Mouse (Mus musculus): Measurements from ENCODE around the gene Parvb. TPM values are rescaled to one million over a fixed set of nuclear protein-coding genes. Genes with fewer than 3 reads are reported as not detected.

Gene Parvb
- 2.5 TPM in 2 replicates for polyA plus RNA-seq (2015; fragmentation: Nextera tagmentation; extraction: Ambion mirVana)

DNA sequence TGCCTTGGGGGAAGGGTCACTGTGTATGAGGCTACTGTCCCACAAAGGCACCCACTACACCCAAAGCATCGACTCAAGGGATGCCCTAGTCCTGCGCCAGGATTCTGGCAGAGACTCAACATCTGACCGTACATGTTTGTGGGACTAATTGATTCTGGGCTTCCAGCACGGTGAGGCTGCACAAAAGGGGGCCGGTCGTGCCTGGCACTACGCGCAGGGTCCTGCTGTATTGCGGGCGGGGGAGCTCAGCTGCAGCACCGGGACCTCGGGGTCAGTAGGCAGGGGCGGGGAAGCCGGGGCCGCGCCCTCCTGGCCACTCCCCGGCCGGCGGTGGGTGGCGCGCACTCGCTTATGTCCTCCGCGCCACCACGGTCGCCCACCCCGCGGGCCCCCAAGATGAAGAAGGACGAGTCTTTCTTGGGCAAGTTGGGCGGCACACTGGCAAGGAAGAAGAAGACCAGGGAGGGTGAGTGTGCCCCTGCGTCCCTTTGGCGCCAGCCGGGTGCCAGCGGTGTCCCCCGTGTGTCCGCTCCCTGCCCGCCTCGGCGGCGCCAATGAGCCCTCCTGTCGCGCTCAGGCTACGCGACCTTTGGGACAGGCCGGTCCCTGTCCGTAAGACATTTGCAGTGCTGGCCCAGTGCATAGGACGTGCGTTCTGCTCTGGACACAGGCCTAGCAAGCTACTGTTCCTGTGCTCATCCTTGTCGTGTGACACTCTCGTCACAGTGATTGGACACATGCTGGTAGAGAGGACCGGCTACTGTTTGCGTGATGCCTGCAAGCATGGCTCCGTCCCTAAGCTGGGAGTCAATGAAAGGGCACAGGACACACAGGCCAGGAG, at the start of gene Parvb:
TSS of gene Parvb (plus strand) at position 323 of the 841 bp plus-strand sequence.
- Histone ChIP-seq H3K9me3 (ENCODE audit: control insufficient read depth, low read length) (no peaks in the 10 kb centered on the region; the same call in 1 of the 2 replicates), H3K9ac (ENCODE audit: low read depth, low read length) (peak within 1 kb of the TSS; percentile 68), H3K27ac (ENCODE audit: low read length) (peak within 1 kb of the TSS; percentile 62), H3K4me1 (ENCODE audit: control insufficient read depth, insufficient read depth, low read length) (peaks cover 15% of the 10 kb centered on the region), H3K4me2 (ENCODE audit: low read depth, low read length) (peak within 1 kb of the TSS; percentile 93), H3K27me3 (replicated peaks; ENCODE audit: control insufficient read depth, insufficient read depth, low read length) (0 out of 2 replicates have a peak, but pooled peaks cover 5% of the 10 kb centered on the region), H3K36me3 (ENCODE audit: control insufficient read depth, insufficient read depth, low read length) (no peaks in the 10 kb centered on the region), H3K4me3 (ENCODE audit: low read length) (peak within 1 kb of the TSS; percentile 56)
- 1% methylated on average over 52 of the region's 53 CpGs for WGBS
- ATAC-seq, result peak; percentile 66

DNA sequence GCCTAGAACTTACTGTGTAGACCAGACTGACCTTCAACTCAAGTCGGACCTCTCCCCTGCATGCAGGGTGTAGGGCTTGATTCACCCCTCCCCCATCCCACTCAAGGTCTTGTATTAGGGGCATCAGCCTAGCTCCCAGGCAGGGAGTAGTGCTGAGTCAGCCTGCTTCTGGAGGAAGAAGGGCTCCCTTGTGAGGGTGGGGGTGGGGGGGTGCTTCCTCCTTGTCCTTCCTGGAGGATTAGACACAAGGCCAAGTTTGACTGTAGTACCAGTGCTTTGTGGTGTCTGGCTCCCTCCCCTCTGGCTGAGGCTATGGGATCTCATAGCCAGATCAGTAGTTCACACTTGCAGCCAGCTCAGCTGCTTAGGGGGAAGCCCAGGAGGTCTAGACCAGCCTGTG, 47.9 kb upstream of the Parvb start:
- no peak overlapping the region for H3K4me3 ChIP-seq (ENCODE audit: low read length)
- no peaks in the 10 kb centered on the region for H3K9me3 ChIP-seq (ENCODE audit: control insufficient read depth, low read length)
- no peak overlapping the region for H3K9ac ChIP-seq (ENCODE audit: low read depth, low read length)
- no peak overlapping the region for H3K27ac ChIP-seq (ENCODE audit: low read length)
- 29% methylated on average over 1 of the region's 1 CpGs for WGBS
- no peak for ATAC-seq
- no peaks in the 10 kb centered on the region; the same call in 1 of the 2 replicates for H3K4me1 ChIP-seq (ENCODE audit: control insufficient read depth, insufficient read depth, low read length)
- no peak overlapping the region for H3K4me2 ChIP-seq (ENCODE audit: low read depth, low read length)
- H3K27me3 ChIP-seq (replicated peaks; ENCODE audit: control insufficient read depth, insufficient read depth, low read length), result no peaks in the 10 kb centered on the region
- no peaks in the 10 kb centered on the region for H3K36me3 ChIP-seq (ENCODE audit: control insufficient read depth, insufficient read depth, low read length)

- no peak overlapping the region for H3K4me3 ChIP-seq (ENCODE audit: low read length)
- 49% methylated on average over 4 of the region's 4 CpGs for WGBS
Measured at GRCm38 (mm10) chr15:84186196-84186595, 45.6 kb upstream of the Parvb start.

GRCm38 (mm10) chr15:84188887-84189530, 42.8 kb upstream of the Parvb start:
- Histone ChIP-seq H3K4me1 (ENCODE audit: control insufficient read depth, insufficient read depth, low read length) (peaks cover 11% of the 10 kb centered on the region; the same call in 1 of the 2 replicates), H3K27ac (ENCODE audit: low read length) (no peak overlapping the region), H3K4me3 (ENCODE audit: low read length) (no peak overlapping the region), H3K9me3 (ENCODE audit: control insufficient read depth, low read length) (no peaks in the 10 kb centered on the region), H3K27me3 (replicated peaks; ENCODE audit: control insufficient read depth, insufficient read depth, low read length) (no peaks in the 10 kb centered on the region), H3K36me3 (ENCODE audit: control insufficient read depth, insufficient read depth, low read length) (no peaks in the 10 kb centered on the region), H3K4me2 (ENCODE audit: low read depth, low read length) (no peak overlapping the region), H3K9ac (ENCODE audit: low read depth, low read length) (no peak overlapping the region)
- 47% methylated on average over 2 of the region's 2 CpGs for WGBS
- no peak for ATAC-seq

More at GRCm38 (mm10) chr15:84186196-84186595, 45.6 kb upstream of the Parvb start:
- no peaks in the 10 kb centered on the region; the same call in 1 of the 2 replicates for H3K4me1 ChIP-seq (ENCODE audit: control insufficient read depth, insufficient read depth, low read length)
- no peaks in the 10 kb centered on the region for H3K9me3 ChIP-seq (ENCODE audit: control insufficient read depth, low read length)
- H3K4me2 ChIP-seq (ENCODE audit: low read depth, low read length), result no peak overlapping the region
- no peak overlapping the region for H3K9ac ChIP-seq (ENCODE audit: low read depth, low read length)
- no peaks in the 10 kb centered on the region for H3K27me3 ChIP-seq (replicated peaks; ENCODE audit: control insufficient read depth, insufficient read depth, low read length)
- H3K27ac ChIP-seq (ENCODE audit: low read length), result no peak overlapping the region
- no peaks in the 10 kb centered on the region for H3K36me3 ChIP-seq (ENCODE audit: control insufficient read depth, insufficient read depth, low read length)
- no peak for ATAC-seq

GRCm38 (mm10) chr15:84189881-84190280, 42.0 kb upstream of the Parvb start:
- no peak for ATAC-seq
- H3K27me3 ChIP-seq (replicated peaks; ENCODE audit: control insufficient read depth, insufficient read depth, low read length), result no peaks in the 10 kb centered on the region
- no peak overlapping the region for H3K4me2 ChIP-seq (ENCODE audit: low read depth, low read length)
- H3K36me3 ChIP-seq (ENCODE audit: control insufficient read depth, insufficient read depth, low read length), result no peaks in the 10 kb centered on the region
- H3K27ac ChIP-seq (ENCODE audit: low read length), result no peak overlapping the region
- H3K4me1 ChIP-seq (ENCODE audit: control insufficient read depth, insufficient read depth, low read length), result peaks cover 11% of the 10 kb centered on the region; the same call in 1 of the 2 replicates
- no peaks in the 10 kb centered on the region for H3K9me3 ChIP-seq (ENCODE audit: control insufficient read depth, low read length)
- no peak overlapping the region for H3K9ac ChIP-seq (ENCODE audit: low read depth, low read length)
- WGBS, result 41% methylated on average over 3 of the region's 3 CpGs
- H3K4me3 ChIP-seq (ENCODE audit: low read length), result no peak overlapping the region

DNA sequence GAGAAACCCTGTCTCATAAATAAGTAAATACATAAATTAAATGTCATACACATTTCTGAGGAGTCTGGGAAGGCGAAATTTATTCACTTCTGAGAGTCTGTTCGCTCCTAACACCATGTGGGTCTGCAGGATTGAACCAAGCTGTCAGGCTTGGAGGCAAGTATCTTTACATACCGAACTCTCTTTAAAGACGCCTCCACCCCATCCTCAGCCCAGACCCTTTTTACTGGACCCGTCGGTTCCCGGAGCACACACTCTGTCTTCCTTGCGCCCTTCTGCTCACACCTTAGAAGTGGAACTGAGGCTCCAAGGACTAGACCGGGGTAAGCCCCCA, 40.2 kb upstream of the Parvb start:
- Histone ChIP-seq H3K4me2 (ENCODE audit: low read depth, low read length) (peak overlapping the region; percentile 57), H3K4me1 (ENCODE audit: control insufficient read depth, insufficient read depth, low read length) (peaks cover 11% of the 10 kb centered on the region; the same call in 1 of the 2 replicates), H3K27ac (ENCODE audit: low read length) (peak overlapping the region; percentile 74), H3K9ac (ENCODE audit: low read depth, low read length) (peak overlapping the region; percentile 93), H3K9me3 (ENCODE audit: control insufficient read depth, low read length) (no peaks in the 10 kb centered on the region), H3K4me3 (ENCODE audit: low read length) (peak overlapping the region; percentile 97), H3K36me3 (ENCODE audit: control insufficient read depth, insufficient read depth, low read length) (0 out of 2 replicates have a peak, but pooled peaks cover 6% of the 10 kb centered on the region), H3K27me3 (replicated peaks; ENCODE audit: control insufficient read depth, insufficient read depth, low read length) (no peaks in the 10 kb centered on the region)
- peak; percentile 55; the same call in 1 of the 2 replicates for ATAC-seq
- 1% methylated on average over 9 of the region's 9 CpGs for WGBS

DNA sequence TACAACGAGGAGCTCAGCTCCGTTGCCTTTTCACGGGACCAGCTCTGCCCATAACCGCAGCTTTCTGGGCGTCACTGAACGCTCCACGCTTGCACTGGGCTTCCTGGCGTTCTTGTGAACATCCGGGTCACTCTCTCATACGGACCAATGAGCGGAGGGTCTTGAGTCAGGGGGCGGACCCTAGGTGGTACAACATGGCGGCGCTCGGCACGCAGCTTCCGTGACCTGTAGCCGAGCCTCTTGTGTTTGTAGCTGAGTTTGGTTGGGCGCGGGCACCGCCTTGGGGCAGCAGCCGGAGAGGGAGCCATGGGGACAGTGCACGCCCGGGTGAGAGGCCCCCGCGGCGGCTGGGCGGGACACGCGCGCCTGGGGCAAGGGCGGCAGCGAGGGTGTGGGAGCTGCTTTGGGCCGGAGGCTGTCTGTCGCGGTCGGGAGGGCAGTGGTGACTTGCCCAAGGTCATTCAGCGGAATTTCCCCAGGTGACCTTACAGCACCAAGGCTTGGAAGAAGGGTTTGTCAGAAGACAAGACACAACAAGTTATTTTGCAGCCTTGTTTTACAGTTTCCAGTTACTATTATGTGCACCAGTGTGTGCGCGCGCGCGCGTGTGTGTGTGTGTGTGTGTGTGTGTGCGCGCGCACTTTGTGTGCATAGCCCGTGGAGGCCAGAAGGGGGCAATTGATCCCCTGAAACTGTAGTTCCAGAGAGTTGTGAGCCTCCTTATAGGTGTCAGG, 39.6 kb upstream of the Parvb start, which contains the start of gene Samm50:
TSS of gene Samm50 (plus strand) at position 184 of the 734 bp plus-strand sequence.
- Histone ChIP-seq H3K27ac (ENCODE audit: low read length) (peak within 1 kb of the TSS; percentile 98), H3K27me3 (replicated peaks; ENCODE audit: control insufficient read depth, insufficient read depth, low read length) (no peaks in the 10 kb centered on the region), H3K36me3 (ENCODE audit: control insufficient read depth, insufficient read depth, low read length) (peaks cover 10% of the 10 kb centered on the region; the same call in 1 of the 2 replicates), H3K4me2 (ENCODE audit: low read depth, low read length) (peak within 1 kb of the TSS; percentile 67), H3K4me3 (ENCODE audit: low read length) (peak within 1 kb of the TSS; percentile 97), H3K9me3 (ENCODE audit: control insufficient read depth, low read length) (no peaks in the 10 kb centered on the region), H3K9ac (ENCODE audit: low read depth, low read length) (peak within 1 kb of the TSS; percentile 93), H3K4me1 (ENCODE audit: control insufficient read depth, insufficient read depth, low read length) (peaks cover 11% of the 10 kb centered on the region; the same call in 1 of the 2 replicates)
- WGBS, result 5% methylated on average over 48 of the region's 48 CpGs
- peak; percentile 99 for ATAC-seq

GRCm38 (mm10) chr15:84196486-84197165, 35.2 kb upstream of the Parvb start:
- 91% methylated on average over 8 of the region's 8 CpGs for WGBS
- Histone ChIP-seq H3K4me2 (ENCODE audit: low read depth, low read length) (no peak overlapping the region), H3K4me1 (ENCODE audit: control insufficient read depth, insufficient read depth, low read length) (peaks cover 9% of the 10 kb centered on the region; the same call in 1 of the 2 replicates), H3K9ac (ENCODE audit: low read depth, low read length) (no peak overlapping the region), H3K4me3 (ENCODE audit: low read length) (no peak overlapping the region), H3K27ac (ENCODE audit: low read length) (no peak overlapping the region), H3K27me3 (replicated peaks; ENCODE audit: control insufficient read depth, insufficient read depth, low read length) (no peaks in the 10 kb centered on the region), H3K36me3 (ENCODE audit: control insufficient read depth, insufficient read depth, low read length) (peaks cover 39% of the 10 kb centered on the region), H3K9me3 (ENCODE audit: control insufficient read depth, low read length) (no peaks in the 10 kb centered on the region)
- ATAC-seq, result no peak
